Mouse (Mus musculus) cerebellum, adult 9-11 months (tissue): ENCODE measurements around the gene Samt3.

ENCODE experiments used
- DNase-seq: peaks from one replicate; pipeline ENCODE4 v3.0.0; 2022

Samt3 gene

GRCm38 (mm10) chrX:86043899-86044298 lies at the start of gene Samt3:
Gene Samt3, plus strand, starts transcription at chrX:86044199.
- no peak for DNase-seq

GRCm38 (mm10) chrX:86016591-86016990 lies 27.4 kb upstream of the Samt3 start:
- DNase-seq: no peak

GRCm38 (mm10) chrX:86088672-86089071 lies 44.7 kb downstream of the Samt3 start:
- no peak for DNase-seq
